Mouse (Mus musculus): ENCODE measurements around the gene Calu.
A peak's percentile ranks its signal among the peaks of the same experiment; 100 is the strongest.

DNA sequence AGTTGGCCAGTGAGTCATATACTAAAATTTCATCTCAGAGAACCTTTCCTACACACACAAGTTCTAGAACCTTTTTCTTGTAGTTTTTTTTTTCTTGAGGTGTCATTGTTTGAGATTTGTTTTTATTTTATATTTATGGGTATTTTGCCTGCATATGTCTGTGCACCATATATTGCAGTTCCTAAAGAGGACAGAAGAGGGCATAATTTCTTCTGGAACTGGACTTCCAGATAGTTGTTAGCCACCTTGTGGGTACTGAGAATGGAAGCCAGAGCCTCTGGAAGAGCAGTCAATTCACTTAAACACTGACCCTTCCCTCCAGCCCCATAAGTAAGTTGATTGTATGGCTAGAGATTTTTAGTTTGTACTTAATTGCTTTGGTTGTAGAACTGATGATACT lies 3.7 kb downstream of the Calu start:
- TF ChIP-seq EP300 (IDR thresholded peaks at IDR 0.05; ENCODE audit: low read depth) (no peak), CTCF (IDR thresholded peaks at IDR 0.05; ENCODE audit: low read depth) (peak; percentile 20; the same call in 1 of the 2 replicates)

Data from heart, postnatal 0 days (tissue).